Mouse (Mus musculus): ENCODE measurements at regions not wholly inside any gene's neighbourhood (a gene's known extent, or its start where the extent isn't known, plus 50 kb on each side); places are given as distances from the start of the nearest gene placed in this dataset.

GRCm38 (mm10) chr4:5459028-5459695 is 666.0 kb upstream of the Impad1 start:
- no peak for TF ChIP-seq POLR2A (IDR thresholded peaks at IDR 0.05; ENCODE audit: borderline replicate concordance, insufficient read depth, low read length)
- TF ChIP-seq CTCF (IDR thresholded peaks at IDR 0.05; ENCODE audit: borderline replicate concordance, insufficient read depth, low read depth, low read length), result no peak

All from cerebellum, adult 2 months (tissue).